Mouse (Mus musculus) heart, embryonic 13.5 days (tissue): ENCODE results near the gene Cfc1. TPM values are rescaled to one million over a fixed set of nuclear protein-coding genes. Genes with fewer than 3 reads are reported as not detected.

Source experiments
- ATAC-seq: fragments of 200-750 bp; cut with Nextera tagmentation; 2 replicates; pipeline ENCODE4 v1.8.0; 2017; ENCODE audit warnings: moderate TSS enrichment; ENCODE audit not compliant: insufficient number of reproducible peaks, low FRiP score, low TSS enrichment; ENCODE audit errors: extremely low read depth
- H3K27ac ChIP-seq: fragments of 300-500 bp; sonication (generic); replicated peaks from 2 replicates; pipeline ENCODE4 v1.5.1; 2015; ENCODE audit warnings: moderate library complexity, mild to moderate bottlenecking, inconsistent platforms
- H3K27me3 ChIP-seq: fragments of 300-500 bp; sonication (generic); replicated peaks from 2 replicates; pipeline ENCODE4 v1.6.1; 2015; ENCODE audit warnings: mild to moderate bottlenecking, inconsistent platforms
- H3K36me3 ChIP-seq: fragments of 300-500 bp; sonication (generic); 2 replicates; pipeline ENCODE4 v1.6.1; 2015; ENCODE audit warnings: mild to moderate bottlenecking, inconsistent platforms
- H3K4me1 ChIP-seq: fragments of 300-500 bp; sonication (generic); 2 replicates; pipeline ENCODE4 v1.6.1; 2015; ENCODE audit warnings: inconsistent platforms
- H3K4me2 ChIP-seq: fragments of 300-500 bp; sonication (generic); 2 replicates; pipeline ENCODE4 v1.6.1; 2015; ENCODE audit warnings: inconsistent platforms, mild to moderate bottlenecking, moderate library complexity
- H3K4me3 ChIP-seq: fragments of 300-500 bp; sonication (generic); 2 replicates; pipeline ENCODE4 v1.5.1; 2015; ENCODE audit warnings: moderate library complexity, mild to moderate bottlenecking, inconsistent platforms
- H3K9ac ChIP-seq: fragments of 300-500 bp; sonication (generic); 2 replicates; pipeline ENCODE4 v1.6.1; 2015; ENCODE audit warnings: inconsistent platforms, mild to moderate bottlenecking, moderate library complexity
- H3K9me3 ChIP-seq: fragments of 300-500 bp; sonication (generic); 2 replicates; pipeline ENCODE4 v1.6.1; 2016; ENCODE audit warnings: inconsistent platforms
- WGBS: fragments of 180-500 bp; shearing (Covaris S2); methylation state at CpG from one replicate; pipeline ENCODE4 v1.1.7; 2015; ENCODE audit warnings: mixed read lengths; 5-methylcytosine and 5-hydroxymethylcytosine counted together
- polyA plus RNA-seq: library from polyadenylated mRNA; unstranded; fragments of >200 nt; fragmentation: Nextera tagmentation; extraction: Ambion mirVana; gene quantifications from 2 replicates; pipeline ENCODE4 v1.2.1, GENCODE M21; 2015

Cfc1 gene
- polyA plus RNA-seq, 1 experiment from 2014 or later = 0.28 TPM

DNA sequence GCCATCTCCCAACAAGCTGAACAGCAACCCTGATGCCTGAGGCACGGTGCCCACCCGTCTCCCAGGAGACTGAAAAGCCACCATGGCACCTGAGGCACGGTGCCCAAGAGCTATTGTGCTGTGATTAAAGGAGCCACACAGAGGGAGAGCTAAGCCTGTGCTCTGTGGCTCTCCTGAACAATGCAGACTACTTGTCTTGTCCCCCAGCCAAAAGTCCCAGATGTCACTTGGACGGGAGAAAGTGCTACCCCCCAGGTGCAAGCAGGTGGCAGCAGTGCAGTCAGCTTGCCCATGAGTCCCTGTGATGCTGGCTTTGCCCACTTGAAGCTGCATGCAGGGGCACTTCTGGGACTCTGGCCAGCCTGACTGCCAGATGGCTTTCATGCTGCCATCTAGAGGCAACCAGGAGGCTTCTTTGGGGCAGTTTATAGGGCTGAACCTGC lies 48.4 kb downstream of the Cfc1 start:
- Histone ChIP-seq H3K27me3 (peaks cover 28% of the 10 kb centered on the region), H3K4me3 (no peak overlapping the region)
- WGBS = 33% methylated on average over 4 of the region's 4 CpGs

DNA sequence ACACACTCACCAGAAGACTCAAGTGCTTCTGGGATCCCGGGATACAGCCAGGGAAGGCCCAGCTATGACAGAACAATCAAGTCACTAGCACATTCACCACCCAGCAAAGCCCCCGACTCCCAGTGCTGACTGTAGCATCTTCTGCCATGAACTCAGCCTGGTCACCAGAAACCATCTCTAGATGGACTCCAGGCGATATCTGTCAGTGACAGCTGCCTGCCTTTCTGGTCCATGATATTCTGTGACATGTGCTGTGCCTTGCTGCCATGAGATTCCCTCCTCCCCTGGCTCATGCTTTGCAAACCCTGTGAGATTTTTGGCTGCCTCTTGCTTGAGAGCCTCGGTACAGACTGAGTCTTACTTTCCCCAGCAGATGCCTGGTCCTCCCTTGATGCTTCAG lies 49.3 kb downstream of the Cfc1 start:
- H3K4me1 ChIP-seq = peaks cover 3% of the 10 kb centered on the region
- ATAC-seq = no peak
- peaks cover 21% of the 10 kb centered on the region for H3K27me3 ChIP-seq
- no peak overlapping the region for H3K4me2 ChIP-seq
- no peak overlapping the region for H3K9ac ChIP-seq
- 67% methylated on average over 4 of the region's 4 CpGs for WGBS
- H3K36me3 ChIP-seq = no peaks in the 10 kb centered on the region
- H3K9me3 ChIP-seq = no peaks in the 10 kb centered on the region
- no peak overlapping the region for H3K4me3 ChIP-seq
- no peak overlapping the region for H3K27ac ChIP-seq

More for the DNA sequence above, 48.4 kb downstream of the Cfc1 start:
- H3K9me3 ChIP-seq = no peaks in the 10 kb centered on the region
- H3K36me3 ChIP-seq = no peaks in the 10 kb centered on the region
- H3K9ac ChIP-seq = no peak overlapping the region
- no peak overlapping the region for H3K4me2 ChIP-seq
- no peak overlapping the region for H3K27ac ChIP-seq
- no peak for ATAC-seq
- peaks cover 10% of the 10 kb centered on the region for H3K4me1 ChIP-seq

DNA sequence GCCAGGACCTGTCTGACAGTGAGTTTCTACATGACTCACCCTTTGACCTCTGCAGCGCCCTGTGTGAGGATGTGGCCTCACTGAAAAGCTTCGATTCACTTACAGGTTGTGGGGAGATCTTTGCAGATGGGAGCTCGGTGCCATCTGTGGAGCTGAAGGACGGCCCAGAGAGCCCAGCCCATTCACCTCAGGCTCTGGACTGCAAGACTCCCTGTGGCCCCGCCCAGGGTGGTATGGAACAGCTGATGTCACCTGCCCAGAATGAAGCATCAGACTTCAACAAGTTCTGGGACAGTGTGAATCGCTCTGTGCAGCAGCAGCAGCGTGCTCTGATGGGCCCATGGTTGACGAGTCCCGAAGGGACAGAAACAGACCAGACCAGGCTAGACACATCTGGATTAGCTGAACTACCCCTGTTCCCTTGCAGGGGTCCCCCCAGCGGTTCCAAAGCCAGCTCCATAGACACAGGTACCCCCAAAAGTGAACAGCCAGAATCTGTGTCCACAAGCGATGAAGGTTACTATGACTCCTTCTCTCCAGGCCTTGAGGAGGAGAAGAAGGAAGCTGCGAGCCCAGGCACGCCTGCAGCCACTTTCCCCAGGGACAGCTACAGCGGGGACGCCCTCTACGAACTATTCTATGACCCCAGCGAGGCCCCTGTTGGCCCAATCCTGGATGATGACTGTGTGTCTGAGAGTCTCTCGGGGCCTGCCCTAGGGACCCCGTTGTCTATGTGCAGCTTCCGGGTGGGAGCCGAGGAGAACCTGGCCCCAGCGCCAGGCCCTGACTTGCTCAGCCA lies 52.0 kb downstream of the Cfc1 start:
- ATAC-seq = no peak
- Histone ChIP-seq H3K4me3 (no peak overlapping the region), H3K27ac (no peak overlapping the region), H3K4me1 (no peaks in the 10 kb centered on the region), H3K9ac (no peak overlapping the region), H3K4me2 (no peak overlapping the region), H3K36me3 (no peaks in the 10 kb centered on the region), H3K9me3 (no peaks in the 10 kb centered on the region), H3K27me3 (0 out of 2 replicates have a peak, but pooled peaks cover 4% of the 10 kb centered on the region)
- WGBS = 75% methylated on average over 22 of the region's 22 CpGs

Other genes starting within 250 kb of the Cfc1 start
- 42.0 and 47.6 TPM in 2 replicates for gene Ccdc115, start 96.0 kb upstream of the Cfc1 start, polyA plus RNA-seq
- 66.3 and 67.7 TPM in 2 replicates for gene Imp4, start 95.8 kb upstream of the Cfc1 start, polyA plus RNA-seq
- gene Ptpn18, start 75.9 kb upstream of the Cfc1 start, polyA plus RNA-seq = 15.1 and 15.8 TPM in 2 replicates
- not detected in 2 replicates for gene Prss39, start 37.2 kb upstream of the Cfc1 start, polyA plus RNA-seq
- not detected in 2 replicates for gene Prss40, start 25.3 kb downstream of the Cfc1 start, polyA plus RNA-seq
- 0.05 TPM in 1 of 2 replicates, not detected in the other for gene Amer3, start 44.0 kb downstream of the Cfc1 start, polyA plus RNA-seq